Mouse (Mus musculus): ENCODE data around the gene Bmp6.

Bmp6 gene

GRCm38 (mm10) chr13:38344713-38345430 lies at the start of gene Bmp6:
Gene Bmp6, plus strand, starts transcription at chr13:38345107.
- peak; percentile 33 for DNase-seq (ENCODE audit: low spot score)

- no peak for DNase-seq (ENCODE audit: low spot score)
Observed at GRCm38 (mm10) chr13:38296166-38296565, 48.7 kb upstream of the Bmp6 start.

- no peak for DNase-seq (ENCODE audit: low spot score)
Observed at GRCm38 (mm10) chr13:38296601-38297000, 48.3 kb upstream of the Bmp6 start.

DNA sequence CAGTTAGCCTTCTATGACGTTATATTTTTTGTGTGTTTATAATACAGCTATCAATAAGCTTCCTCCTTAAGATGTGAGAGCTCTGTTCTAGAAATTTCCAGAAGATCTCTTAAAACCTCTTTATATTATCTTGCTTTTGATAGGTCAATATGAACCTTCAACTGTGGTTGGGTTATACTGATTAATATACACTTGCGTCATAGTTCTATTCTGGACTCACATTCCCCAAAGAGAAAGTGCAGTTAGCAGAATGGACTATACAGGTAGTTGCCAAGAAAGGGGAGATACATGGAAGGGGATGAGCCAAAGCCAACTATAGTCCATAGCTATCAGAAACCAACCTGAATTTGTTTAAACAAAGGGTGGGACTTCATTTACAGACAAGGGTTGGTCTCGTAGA lies 33.8 kb upstream of the Bmp6 start:
- no peak for DNase-seq (ENCODE audit: low spot score)

GRCm38 (mm10) chr13:38312357-38313040 lies 32.4 kb upstream of the Bmp6 start:
- DNase-seq (ENCODE audit: low spot score): no peak

GRCm38 (mm10) chr13:38314590-38314989 lies 30.3 kb upstream of the Bmp6 start:
- DNase-seq (ENCODE audit: low spot score): no peak

GRCm38 (mm10) chr13:38318418-38318817 lies 26.5 kb upstream of the Bmp6 start:
- DNase-seq (ENCODE audit: low spot score): no peak

GRCm38 (mm10) chr13:38320354-38320753 lies 24.6 kb upstream of the Bmp6 start:
- DNase-seq (ENCODE audit: low spot score): no peak

GRCm38 (mm10) chr13:38324452-38324851 lies 20.5 kb upstream of the Bmp6 start:
- DNase-seq (ENCODE audit: low spot score): no peak

- no peak for DNase-seq (ENCODE audit: low spot score)
Observed at GRCm38 (mm10) chr13:38327377-38327776, 17.5 kb upstream of the Bmp6 start.

DNA sequence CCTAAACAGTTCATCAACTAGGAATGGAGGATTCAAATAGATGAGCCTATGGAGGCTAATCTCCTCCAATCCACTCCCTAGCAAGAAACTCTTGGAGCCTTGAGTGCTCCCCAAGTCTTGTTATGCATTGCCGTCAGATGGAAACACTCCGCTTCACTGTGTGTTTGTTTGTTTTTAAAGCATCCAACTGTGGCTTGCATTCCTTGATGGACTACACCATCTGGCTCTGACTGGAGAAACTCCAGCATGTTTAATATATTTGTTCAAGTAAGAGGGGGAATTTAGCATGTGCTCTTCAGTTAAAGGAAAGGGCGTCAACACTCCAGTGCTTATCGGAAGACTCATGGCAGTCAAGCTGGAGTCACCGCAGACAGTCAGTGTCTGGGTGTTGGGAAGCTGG lies 11.4 kb upstream of the Bmp6 start:
- DNase-seq (ENCODE audit: low spot score): no peak

GRCm38 (mm10) chr13:38342598-38342997 lies 2.3 kb upstream of the Bmp6 start:
- no peak for DNase-seq (ENCODE audit: low spot score)

- no peak for DNase-seq (ENCODE audit: low spot score)
Observed at GRCm38 (mm10) chr13:38343202-38343601, 1.7 kb upstream of the Bmp6 start.

DNA sequence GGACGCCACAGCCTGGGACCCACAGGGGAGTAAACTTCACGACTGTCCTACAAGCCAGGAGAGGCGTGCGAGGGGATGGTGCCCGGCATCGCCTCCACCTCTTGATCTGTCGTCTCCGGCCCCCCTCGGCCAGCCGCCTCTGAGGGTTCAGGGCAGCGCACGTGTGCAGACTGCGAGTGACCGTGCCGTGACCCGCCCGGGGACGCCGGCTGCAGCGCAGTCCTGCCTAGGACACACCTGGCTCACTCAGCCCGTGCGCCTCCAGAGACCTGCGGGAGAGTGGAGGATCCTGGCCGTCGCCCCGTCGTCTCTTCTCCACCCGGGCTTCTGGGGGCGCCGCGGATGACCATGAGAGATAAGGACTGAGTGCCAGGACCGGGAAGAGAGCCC lies 519 bp downstream of the Bmp6 start:
- DNase-seq (ENCODE audit: low spot score): no peak

DNA sequence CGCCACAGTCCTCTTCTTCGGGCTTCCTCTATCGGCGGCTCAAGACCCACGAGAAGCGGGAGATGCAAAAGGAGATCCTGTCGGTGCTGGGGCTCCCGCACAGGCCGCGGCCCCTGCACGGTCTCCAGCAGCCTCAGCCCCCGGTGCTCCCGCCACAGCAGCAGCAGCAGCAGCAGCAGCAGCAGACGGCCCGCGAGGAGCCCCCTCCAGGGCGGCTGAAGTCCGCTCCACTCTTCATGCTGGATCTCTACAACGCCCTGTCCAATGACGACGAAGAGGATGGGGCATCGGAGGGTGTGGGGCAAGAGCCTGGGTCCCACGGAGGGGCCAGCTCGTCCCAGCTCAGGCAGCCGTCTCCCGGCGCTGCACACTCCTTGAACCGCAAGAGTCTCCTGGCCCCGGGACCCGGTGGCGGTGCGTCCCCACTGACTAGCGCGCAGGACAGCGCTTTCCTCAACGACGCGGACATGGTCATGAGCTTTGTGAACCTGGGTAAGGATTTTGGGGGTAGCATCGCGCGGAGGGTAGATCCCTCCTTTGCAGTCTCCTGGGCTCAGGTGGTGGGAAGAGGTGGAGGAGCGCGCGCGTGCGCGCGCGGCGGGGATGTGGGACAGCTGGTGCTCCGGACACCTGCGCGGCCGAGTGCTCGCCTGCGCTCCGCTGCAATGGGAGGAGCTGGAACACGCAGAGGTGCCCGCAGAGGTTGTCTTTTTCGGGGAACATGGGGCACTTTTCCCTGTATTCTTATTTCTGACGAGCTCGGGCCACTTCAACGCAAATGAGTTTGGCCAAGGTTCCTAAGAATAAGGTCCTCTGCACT lies 1.4 kb downstream of the Bmp6 start:
- no peak for DNase-seq (ENCODE audit: low spot score)

- no peak for DNase-seq (ENCODE audit: low spot score)
Observed at GRCm38 (mm10) chr13:38347021-38347774, 2.3 kb downstream of the Bmp6 start.

DNA sequence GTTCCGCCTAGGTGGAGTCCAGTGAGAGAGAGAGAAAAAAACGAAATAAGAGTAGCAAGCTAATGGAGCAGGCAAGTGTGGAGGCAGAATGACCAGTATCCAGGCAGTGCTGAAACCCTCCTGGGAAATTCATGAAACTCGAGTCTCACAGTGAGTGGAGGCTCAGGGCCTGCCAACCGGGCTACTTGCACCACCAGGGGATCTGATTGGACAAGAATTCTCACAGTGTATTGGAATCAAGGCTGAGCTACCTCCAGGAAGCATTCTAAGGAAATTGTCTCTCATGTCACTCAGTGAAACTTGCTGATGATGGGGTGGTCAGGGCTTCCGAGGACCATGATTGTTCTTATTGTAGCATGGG lies 2.8 kb downstream of the Bmp6 start:
- no peak for DNase-seq (ENCODE audit: low spot score)

DNA sequence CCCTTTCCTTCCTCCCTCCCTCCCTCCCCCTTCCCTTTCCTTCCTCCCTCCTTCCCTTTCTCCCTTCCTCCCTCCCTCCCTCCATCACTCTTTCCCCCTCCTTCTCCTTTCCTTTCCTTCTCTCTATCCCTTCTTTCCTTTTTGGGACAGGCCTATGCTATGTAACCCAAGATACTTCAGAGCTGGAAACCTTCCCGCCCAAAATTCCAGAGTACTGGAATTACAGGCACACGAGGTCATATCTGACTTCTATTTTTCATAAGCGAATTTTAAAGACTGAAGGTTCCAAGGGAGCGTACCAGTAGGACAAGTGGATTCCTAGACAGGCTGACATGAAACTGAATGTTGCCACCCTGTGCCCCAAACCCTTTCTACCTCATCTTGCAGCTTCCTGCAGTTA lies 4.1 kb downstream of the Bmp6 start:
- no peak for DNase-seq (ENCODE audit: low spot score)

DNA sequence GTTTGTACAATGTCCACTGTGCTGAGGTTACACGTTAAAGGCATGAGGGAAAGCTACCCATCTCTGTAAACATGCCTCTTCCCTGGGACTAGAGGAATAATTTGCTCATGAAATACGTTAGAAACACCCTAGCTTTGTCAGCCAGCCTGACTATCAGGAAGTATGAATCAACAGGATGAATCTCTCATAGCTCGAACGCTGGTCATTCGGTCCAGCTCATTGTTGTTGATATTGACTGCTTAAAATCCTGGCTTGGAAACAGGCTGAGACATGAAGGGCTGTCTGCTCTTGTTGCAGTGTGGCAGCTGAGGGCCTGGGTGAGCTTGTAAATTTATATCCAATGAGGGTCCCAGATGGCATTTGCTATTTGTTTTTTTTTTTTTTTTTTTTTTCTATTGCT lies 4.9 kb downstream of the Bmp6 start:
- no peak for DNase-seq (ENCODE audit: low spot score)

DNA sequence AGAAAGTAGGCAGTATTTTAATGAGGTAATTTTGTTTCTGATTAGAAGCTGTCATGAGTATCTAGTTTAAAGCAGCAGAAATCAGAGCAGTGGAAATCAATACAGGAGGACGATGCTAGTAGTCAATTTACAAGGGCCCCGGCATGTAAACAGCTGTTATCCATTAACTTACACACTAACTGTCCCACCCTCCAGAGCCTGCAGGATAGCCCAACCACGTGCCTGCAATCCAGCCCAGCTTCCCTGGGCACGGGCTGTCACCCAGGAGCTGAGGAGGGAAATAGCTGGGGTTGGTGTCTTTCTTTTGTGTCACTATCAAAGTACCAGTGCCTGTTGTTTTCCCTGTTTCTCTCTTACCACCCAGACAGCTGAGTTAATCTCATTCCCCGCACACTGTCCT lies 7.1 kb downstream of the Bmp6 start:
- DNase-seq (ENCODE audit: low spot score): no peak

DNA sequence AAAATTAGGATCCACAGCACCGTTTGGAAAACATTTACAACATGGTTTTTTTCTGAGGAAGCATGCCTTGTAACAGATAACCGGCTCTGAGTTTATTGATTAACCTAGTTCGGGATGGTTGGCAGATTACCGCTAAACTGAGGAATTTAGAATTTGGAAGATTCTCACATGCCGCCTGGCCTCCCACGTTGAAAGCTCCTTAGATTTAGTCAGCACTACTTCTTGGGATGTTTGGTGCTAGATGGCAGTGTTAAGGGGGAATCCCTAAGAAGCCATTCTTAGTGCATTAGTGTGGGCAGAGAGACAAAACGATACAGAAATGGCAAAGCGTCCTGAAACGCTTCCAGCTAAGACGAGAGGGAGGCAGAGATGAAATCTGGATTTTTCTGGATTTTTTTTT lies 8.1 kb downstream of the Bmp6 start:
- DNase-seq (ENCODE audit: low spot score): no peak
